Mouse (Mus musculus) thymus, postnatal 14 days (tissue): Measurements from ENCODE around the gene Syndig1.

Source experiments
- DNase-seq: peaks from one replicate; pipeline ENCODE4 v3.0.0; 2021

Gene Syndig1

DNA sequence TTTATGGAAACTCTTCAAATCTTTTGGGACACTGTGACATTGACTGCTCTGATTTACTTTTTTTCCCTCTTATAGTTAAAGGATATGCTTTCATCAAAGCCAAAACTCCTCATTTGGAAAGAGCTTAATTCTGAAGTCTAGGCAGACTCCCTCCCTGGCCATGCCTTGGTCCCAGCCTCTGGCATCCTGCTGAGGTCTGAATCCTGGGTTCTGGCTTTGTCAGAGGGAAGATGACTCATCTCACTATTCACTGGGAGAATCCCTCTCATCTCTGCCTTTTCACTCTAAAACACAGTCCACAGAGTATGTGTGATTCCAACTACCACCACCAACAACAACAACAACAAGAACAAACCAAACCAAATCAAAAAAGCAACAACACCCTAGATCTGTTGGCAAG lies 58.6 kb downstream of the Syndig1 start:
- no peak for DNase-seq

DNA sequence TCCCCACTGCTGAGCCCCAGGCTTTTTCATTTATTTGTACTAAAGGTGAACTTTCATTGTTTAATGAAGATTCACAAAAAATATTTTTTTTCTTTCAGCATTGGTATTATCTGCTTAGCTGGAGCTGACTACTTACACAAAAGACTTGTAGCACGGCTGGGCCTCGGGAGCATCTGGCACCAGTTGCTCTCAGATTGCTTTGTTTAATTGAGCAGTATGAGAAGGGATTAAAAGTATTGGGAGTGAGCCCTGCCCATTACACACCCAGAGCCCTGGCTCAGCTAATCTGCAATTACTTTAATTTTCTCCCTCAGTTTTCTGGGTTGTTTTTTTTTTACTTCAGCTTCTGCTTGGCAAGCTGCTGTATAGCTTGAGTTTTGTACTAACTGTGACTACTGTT lies 62.6 kb downstream of the Syndig1 start:
- DNase-seq = no peak

DNA sequence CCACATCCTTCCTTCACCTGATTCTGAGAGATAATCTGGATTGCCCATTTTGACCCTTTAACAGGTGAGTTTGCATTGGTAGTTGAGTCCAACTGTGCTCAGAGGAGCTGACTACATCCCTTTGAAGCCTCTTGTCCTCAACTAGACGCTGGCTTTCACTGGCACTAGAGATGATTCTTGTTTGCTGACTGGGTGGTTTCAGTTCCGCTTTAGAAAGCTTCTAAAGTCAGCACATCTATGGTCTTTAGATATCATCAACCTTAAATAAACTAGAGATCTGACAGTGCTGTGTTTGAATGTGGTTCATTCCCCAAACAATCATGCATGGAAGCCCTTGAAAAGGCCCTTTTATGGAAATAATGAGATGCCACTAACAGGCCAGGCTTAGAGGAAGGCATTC lies 67.3 kb downstream of the Syndig1 start:
- DNase-seq = no peak

DNA sequence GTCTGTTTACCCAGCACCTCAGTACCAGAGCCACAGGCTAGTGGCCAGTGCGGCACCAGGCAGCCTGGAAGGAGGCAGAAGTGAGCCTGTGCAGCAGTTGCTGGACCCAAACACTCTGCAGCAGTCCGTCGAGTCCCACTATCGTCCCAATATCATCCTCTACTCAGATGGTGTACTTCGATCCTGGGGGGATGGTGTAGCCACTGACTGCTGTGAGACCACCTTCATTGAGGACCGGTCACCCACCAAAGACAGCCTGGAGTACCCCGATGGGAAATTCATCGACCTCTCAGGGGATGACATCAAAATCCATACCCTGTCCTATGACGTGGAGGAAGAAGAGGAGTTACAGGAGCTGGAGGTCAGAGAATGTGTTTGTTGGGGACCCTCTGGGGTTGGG lies 70.6 kb downstream of the Syndig1 start:
- DNase-seq = no peak

DNA sequence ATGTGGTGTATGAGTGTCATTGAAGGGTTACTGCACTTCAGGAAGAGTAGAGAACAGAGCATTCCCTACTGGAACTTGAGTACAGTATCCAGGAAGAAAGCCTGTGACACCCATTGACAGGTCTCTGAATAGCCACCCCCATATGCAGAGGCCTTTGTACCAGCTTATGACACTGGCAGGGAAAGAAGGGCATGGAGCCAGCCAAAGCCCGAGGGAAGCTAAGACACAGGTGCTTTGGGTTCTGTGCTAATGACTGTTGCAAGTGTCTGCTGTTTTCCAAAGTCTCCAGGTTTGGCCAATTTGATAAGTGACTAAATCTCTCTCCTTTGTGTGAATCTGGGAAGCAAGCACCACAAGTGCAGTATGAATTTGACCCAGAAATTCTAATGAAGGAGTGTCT lies 71.6 kb downstream of the Syndig1 start:
- DNase-seq = no peak

DNA sequence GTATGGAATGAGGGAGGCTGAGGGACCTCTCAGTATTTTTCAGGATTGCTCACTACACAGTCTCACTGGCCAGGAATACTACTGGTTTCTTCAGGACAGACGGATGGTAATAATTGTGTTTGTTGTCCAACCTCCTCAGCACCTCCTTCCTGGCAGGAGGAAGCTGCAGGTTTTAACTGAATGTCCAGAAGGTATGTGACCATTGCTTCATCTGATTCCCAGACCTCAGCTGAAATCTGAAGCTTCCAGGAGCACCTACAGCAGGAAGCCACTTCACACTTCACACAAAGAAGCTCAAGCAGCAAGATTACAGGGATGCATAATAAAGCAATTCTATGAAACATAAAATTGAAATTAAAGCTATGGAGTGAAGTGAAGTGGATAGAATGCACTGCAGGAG lies 75.4 kb downstream of the Syndig1 start:
- DNase-seq = no peak

DNA sequence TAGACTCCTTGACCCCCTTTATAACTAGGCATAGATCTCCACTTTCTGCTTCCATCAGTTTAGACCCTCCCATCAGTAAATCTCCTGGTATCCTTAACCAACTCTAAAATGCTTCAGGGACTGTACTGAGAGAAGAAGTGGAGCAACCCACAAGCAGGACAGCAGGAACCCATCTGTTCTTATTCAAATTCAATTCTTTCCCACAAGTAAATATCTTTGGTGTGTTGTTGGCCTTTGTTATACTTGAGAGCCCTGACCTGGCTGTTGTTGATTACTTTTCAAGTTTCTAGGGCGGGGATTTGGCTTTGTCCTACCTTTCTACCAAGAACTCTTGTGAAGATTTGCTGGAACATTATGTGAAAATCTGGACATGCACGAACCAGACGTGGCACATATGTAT lies 77.7 kb downstream of the Syndig1 start:
- no peak for DNase-seq

DNA sequence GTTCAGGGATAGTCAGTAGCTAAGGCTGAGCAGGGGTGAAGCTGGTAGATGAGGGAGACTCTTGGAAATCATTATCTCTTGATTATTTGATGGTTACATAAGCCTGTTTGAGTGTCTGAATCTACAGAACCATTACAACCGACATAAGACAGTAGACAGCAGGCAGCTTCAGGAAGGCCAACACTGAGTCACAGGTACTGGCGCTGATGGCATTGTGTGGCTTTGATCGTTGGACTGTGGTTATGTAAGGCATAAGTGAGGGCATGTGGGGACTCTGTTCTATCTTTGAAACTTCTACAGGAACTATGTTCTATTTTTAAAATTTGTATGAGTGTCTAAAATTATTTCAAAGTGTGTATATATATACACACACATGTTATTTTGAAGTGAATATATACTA lies 88.2 kb downstream of the Syndig1 start:
- no peak for DNase-seq

DNA sequence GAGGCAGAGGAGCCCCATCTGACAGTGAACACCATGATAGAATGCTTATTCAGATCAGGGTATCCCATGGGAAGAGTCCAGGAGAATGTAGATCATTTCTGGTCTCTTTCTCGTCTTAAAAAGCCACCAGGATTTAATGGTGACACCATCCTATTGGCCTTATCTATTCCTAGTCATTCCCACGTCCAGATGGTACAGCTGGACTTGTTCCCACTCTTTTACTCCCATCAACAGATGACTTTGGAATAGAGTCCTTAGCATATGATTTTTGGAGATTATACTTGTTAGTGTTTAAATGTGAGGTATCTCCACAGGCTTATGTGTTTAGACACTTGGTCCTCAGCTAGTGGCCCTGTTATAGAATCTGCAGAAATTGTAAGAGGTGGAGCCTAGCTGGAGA lies 94.5 kb downstream of the Syndig1 start:
- no peak for DNase-seq

DNA sequence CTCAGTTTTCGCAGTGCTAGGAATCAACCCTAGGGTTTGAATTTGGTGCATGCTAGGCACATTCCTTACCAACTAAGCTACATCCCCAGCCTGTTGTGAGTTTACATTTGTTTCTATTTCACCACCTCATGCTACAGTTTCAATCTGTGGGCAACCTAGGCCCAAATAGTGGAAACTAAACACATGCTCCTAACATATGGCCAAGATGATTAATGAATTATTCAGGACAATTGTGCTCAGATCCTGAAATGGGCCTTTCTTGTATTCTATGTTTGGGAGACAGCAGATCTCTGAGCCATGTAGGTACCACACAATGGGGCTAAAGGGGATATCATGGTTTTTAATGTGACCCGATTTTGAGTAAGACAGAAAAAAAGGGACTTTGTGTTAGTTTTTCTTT lies 96.9 kb downstream of the Syndig1 start:
- no peak for DNase-seq

DNA sequence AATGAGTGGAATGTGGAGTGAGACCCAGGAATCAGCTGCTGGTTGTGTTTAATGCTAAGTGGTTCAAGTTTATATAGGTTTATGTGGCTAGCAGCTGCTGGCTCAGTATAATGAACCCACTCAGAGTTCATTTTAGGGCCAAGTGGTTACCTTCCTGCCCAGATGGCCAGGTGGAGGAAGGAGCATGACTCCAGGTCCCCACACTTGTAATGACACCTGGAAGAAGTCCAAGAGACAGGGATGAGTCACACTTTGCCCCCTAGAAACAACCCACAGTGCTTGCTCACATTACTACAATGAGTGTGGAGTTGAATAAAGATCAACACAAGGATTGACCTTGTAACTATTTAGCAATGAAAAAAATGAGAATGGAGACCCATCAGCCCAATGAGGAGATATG lies 98.0 kb downstream of the Syndig1 start:
- no peak for DNase-seq

DNA sequence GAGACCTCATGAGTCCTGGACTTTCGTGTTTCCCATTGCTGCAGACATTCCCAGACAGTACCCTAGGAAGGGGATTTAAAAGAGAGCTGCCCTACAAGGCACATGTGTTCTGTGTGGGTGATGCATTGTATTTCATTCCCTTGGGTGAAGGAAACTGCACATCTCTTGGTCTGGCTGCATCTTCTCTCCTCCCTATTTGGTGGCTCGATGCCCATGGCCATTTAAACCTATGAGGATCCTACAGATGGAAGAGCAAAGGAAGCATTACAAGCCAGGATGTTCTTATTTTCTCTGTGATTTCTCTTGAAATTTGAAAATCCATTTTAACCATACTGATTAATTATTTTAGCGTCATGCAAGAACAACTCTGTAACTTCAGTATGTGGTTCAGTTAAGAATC lies 98.5 kb downstream of the Syndig1 start:
- DNase-seq = no peak

DNA sequence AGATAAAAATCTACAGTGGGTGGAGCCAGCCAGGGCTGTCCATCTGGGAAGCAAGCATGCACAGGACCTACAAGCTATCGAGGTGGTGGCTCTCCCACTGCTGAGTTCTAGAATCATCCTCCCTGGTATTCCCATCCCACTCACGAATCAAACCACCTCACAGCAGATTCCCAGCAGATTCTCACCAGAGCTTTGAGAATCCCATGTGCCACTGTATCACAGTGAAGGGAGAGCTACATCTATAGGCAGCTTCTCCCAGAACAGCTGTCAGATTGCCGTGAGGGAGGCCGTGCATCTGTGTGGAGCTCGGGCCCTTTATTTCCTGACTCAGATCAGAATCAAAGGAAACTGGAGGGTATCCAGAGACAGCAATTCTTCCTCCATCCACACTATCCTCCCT lies 101.0 kb downstream of the Syndig1 start:
- DNase-seq = no peak

DNA sequence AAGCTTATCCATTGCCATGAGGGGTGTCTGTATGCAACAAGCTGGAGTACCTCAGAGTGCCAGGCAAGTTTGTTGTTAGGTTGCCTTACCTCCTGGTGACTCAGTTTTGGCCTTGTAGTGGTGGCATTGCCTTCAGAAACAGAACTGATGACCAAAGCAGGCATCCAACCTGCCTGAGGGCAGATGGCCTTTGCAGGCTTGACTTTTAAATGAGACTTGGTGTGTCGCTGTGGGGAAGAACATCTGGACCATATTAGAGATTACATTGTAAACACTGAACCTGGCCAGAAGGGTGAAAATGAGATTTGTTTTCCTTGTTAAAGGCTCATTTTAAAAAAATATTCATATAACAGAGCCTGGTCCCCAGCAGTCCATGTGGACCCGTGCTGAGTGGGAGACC lies 102.1 kb downstream of the Syndig1 start:
- no peak for DNase-seq

DNA sequence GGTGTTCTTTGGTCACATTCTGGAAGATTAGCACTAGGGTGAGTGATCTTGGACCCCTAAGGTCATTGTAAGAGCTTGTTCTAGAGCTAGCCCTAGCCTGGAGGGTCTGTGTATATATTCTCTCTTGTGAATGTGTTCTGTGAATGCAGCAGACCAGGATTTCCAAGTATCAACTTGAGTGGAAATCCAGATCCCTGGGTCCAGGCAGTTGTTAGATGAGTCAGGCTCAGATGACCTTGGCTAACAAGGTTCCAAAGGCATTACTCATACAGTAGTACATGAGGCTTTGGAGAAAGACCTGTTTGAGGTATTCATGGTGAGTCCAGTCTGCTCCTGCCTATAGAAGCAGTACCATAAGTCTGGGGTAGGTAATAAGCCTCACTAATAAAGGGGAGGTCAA lies 103.1 kb downstream of the Syndig1 start:
- no peak for DNase-seq

DNA sequence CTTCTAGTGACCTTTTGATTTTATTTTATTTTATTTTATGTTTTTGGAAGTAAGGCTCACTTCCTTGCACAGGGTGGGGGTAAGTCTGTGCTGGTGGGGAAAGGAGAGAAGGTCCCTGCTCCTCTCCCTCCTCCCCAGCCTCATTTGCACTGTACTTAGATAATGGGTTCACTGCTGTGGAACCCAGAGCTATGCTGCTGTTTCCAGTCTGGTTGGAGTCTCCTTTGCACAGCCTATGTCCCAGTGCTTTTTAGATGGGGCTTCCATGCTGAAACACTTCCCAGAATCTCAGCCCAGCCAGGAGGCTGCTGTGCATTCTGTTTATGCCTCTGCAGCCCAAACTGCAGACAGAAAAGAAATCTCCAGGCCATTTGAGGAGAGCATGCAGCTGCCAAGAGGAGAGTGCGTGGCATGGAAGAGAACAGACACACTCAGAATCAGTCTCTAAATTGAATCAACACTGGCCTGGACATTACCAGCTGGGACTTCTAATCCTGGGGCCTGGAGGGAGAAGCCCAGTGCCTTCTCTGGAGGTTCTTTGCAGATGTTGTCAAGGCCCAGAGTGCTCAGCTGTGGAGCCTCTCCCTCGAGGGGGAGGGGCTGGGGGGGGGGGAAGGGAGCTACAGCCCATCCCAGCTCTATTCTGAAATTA lies 104.4 kb downstream of the Syndig1 start:
- no peak for DNase-seq

DNA sequence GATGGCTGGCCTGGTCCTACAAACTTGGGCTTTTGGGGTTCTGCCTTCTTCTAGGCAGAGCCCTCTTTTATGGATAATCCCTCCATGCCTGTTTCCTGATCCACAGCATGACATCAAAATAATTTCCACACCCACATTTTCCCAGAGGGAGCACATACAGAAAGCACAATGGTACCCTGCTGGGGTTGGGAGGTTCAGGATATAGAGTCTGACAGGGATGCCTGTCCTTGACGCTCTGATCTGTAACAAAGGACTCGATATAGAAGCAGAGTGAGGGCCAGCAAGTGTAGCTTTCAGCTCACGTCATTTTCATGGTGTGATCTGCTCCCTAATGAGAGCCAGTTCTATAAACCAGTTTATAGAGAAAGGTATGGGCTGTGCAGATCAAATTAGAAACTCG lies 105.1 kb downstream of the Syndig1 start:
- no peak for DNase-seq

DNA sequence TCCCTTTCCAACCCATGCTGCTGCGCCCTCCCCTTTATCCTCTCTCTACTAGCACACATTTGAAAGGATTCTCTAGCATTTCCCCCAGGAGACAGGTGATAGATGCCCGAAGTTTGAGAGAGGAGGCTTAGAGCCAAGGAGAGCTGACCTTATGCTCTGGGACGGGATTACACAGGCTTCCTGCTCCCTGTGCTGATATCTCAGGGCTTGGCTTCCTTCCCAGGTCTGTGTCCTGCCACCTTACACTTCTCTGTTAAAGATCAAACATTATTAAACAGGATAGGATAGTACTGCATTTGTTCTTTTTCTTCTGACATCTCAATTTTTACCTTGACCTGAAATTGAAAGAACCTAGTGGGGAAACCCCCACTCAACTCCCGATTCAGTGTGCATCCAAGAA lies 109.8 kb downstream of the Syndig1 start:
- no peak for DNase-seq

DNA sequence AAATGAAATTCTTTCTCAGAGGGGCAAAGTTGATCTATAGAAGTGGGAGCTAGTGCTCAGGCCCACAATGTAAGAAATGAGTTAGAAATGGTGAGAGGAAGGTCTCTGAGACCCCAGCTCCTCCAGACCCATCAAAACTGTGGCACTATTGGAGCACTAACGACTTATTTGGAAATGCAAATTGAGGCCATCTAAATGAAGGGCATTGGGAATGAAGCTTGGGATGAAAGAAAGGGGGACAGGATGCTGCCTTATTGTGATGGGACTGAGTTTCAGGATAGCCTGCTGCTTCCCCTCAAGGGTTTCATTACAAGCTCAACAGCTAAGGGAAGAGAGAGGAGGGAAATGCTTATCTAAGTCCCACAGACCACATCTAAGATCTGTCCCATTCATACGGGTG lies 110.6 kb downstream of the Syndig1 start:
- no peak for DNase-seq

DNA sequence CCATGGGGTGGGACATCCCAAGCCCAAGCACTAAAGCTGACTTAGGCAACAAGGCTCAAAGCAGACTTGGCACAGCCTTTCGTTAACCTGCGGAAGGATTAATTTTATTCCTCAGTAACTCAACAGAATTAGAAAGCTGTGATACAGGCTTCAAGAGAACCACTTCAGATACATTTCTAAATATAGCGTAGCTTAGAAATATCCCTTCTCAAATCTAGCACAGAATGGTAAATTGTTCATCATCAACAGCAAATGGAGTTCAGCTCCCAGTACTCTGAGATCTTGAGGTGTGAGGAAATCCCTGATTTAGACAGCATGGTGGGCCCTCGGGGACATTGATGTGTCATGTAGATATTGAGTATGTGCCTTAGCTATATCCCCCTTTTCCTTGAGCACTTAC lies 121.6 kb downstream of the Syndig1 start:
- no peak for DNase-seq

DNA sequence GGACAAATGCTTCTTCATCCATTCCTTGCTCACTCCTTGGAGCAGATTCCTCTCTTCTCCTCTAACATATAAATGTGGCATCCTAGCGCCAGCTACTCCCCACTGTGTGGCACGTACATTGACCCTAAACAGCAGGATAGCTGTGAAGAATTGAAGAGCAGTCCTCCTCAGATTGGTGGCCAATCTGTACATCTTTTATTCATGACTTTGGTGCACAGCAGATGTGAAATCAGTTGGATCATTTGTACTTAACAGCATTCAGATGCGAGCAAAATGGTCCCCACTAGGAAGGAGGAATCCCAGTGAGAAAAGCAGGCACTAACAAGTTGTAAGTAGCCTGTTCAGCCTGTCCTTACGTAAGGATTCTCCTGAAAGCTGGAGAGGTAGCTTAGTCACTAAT lies 142.0 kb downstream of the Syndig1 start:
- no peak for DNase-seq

DNA sequence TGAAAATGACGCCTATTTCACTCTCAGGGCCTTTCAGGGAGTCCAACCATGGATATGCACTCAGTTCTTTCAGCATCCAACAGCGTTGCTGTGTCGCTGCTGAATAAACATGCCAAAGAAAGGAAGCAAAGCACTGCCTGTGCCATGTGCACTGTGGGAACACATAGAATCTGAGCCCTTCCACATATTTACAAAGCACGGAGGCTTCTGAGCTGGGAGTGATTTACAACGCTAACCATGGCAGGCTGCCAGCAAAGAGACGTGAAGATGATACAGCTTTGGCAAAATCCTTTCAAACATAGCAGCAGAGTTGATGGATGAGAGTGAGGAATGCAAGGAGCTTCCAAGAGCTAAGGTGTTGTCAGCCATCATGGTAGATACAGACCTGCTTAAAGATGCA lies 144.6 kb downstream of the Syndig1 start:
- DNase-seq = no peak

DNA sequence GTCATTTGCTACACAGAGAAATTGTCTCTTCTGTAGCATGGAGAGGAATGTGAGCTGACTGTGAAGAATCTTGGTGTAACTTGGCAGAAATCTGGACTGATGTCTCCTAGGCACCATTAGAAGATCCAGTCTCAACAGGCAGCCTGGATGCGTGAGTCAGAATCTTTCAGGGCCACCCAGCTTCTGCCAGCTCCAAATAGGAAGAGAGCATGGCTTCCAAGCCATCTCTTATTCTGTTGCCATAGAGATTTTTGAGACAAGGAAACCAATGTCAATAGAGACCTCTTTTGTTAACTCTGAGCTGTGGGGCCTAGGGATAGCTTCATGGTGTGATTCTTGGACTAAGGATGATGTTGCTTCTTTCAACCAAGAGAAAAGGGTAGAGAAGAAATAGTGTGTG lies 151.4 kb downstream of the Syndig1 start:
- DNase-seq = no peak

DNA sequence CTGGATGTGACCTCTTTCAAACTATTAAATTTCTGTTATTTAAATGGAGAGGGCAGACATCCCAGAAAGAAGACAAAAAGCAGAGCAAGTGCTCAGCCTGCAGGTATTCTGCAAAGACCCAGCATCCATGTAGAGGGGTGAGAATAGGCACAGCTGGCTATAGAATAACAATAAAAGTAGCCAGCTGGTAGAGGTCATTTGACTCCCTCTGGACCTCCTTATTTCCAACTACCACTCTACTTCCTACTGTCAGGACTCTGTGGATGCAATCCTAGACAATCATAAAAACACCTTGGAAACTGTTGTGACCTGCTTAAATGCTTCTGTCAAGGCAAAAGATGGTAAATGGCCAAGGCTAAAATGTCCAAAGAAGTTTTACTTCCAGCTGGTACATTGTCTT lies 153.5 kb downstream of the Syndig1 start:
- DNase-seq = no peak

DNA sequence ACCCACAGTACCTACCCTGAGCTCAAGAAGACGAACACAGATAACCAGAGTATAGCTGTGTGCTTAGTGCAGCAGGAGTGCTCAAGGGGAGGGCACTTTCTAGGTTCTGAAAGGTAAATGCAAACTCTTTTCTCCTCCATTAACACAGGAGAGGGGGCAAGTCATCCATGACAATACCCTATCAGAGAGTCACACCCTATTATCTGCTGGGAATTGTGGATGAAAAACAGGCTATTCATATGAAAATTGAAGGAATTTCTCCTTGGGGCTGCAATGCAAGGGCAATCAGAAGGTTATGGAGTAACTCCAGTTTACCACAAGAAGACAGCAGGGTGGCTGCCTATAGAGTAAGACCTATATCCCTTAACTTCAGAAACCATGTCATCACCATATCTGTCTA lies 154.1 kb downstream of the Syndig1 start:
- DNase-seq = no peak

DNA sequence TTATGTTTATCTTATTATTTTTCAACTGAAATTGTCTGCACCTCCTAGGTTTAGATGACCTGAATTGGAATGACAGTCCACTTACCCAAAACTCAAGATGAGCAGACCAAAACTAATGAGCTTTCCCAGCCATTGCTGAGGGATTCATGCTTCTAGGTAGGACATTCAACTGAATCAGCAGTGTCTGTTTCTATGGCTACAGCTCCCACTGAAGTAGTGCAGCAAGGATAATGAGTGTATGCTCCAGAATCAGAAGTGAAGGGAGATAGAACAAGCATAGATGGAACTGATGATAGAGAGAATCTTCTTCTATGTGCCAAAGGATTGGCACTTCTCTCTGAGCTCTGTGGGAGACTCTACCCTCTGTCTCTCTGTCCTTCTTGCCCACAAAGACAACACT lies 158.6 kb downstream of the Syndig1 start:
- DNase-seq = no peak
